7 mouse cellular contexts compared by ENCODE assay signal in the genomic region with DNA sequence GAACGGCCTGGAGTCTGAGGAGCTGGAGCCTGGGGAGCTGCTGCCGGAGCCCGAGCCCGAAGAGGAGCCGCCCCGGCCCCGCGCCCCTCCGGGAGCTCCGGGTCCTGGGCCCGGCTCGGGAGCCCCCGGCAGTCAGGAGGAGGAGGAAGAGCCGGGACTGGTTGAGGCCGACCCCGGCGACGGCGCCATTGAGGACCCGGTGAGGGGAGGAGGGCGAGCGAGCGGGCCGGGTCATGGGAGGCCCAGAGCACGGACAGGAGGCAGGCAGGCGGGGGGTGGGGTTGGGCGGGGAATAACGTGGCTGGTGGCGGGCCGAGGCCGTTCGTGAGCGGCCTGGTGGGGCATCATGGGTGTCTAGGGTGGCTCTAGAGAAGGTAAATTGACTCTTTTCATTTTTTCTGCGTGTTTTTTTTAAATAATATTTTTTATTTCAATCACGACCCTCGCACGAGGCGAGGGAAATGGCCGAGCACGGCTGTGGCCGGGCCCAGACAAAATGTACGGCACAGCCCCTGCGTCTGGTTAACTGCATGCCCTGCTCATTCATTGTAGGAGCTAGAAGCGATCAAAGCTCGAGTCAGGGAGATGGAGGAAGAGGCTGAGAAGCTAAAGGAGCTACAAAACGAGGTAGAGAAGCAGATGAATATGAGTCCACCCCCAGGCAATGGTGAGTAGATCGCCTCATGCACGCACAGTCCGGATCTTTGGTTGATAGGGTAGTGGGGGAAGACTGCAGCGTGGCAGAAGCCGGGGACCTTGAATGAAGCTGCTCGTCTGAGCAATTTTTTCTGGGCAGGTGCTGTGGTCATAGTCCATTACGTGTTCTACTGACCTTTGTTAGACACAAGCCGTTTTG. TPM values are rescaled to one million over a fixed set of nuclear protein-coding genes. Genes with fewer than 3 reads are reported as not detected.
A peak's percentile ranks its signal among the peaks of the same experiment; 100 is the strongest.
DNase-seq lines count a peak whose midpoint lies in the region; ATAC-seq and TF ChIP-seq lines count a peak whose summit lies in the region.

No protein-coding gene starts in this region.

- peak; percentile 37 for ATAC-seq in embryonic facial prominence, embryonic 12.5 days (ENCODE audit: insufficient number of reproducible peaks, insufficient read depth, low FRiP score, low TSS enrichment)
- peak; percentile 78 for ATAC-seq in heart, embryonic 11.5 days (replicated peaks; ENCODE audit: insufficient number of reproducible peaks, low FRiP score, low TSS enrichment)
- peak; percentile 72 for ATAC-seq in kidney, embryonic 15.5 days (replicated peaks; ENCODE audit: low FRiP score)

- TF ChIP-seq CTCF in MEL (IDR thresholded peaks at IDR 0.05 in 2 of 3, conservative IDR thresholded peaks at IDR 0.05 in 1 of 3; ENCODE audit: control insufficient read depth in 1 of 3, insufficient read depth in 1 of 3, low read depth in 2 of 3, low read length in 3 of 3, poor library complexity in 1 of 3, severe bottlenecking in 1 of 3) = no peak

- TF ChIP-seq EP300 in MEL (IDR thresholded peaks at IDR 0.05; ENCODE audit: low read depth in 1 of 2, low read length in 2 of 2) = no peak

- under 1% methylated on average over 53 of the region's 54 CpGs for WGBS in embryonic facial prominence, embryonic 12.5 days
- WGBS in heart, embryonic 11.5 days (ENCODE audit: insufficient replicate concordance) = under 1% methylated on average over 53 of the region's 54 CpGs
- WGBS in kidney, embryonic 15.5 days = under 1% methylated on average over 53 of the region's 54 CpGs

- H3K4me2 ChIP-seq in embryonic facial prominence, embryonic 12.5 days (replicated peaks) = peak overlapping the region; percentile 67
- peak overlapping the region; percentile 79 for H3K4me2 ChIP-seq in heart, embryonic 11.5 days
- H3K4me2 ChIP-seq in kidney, embryonic 15.5 days = peak overlapping the region; percentile 66

- peaks cover 19% of the 10 kb centered on the region for H3K79me2 ChIP-seq in MEL (ENCODE audit: control insufficient read depth, insufficient read depth, low read length, poor library complexity)

- peak overlapping the region; percentile 73 for H3K27ac ChIP-seq in MEL (ENCODE audit: control insufficient read depth, low read depth, low read length)
- H3K27ac ChIP-seq in embryonic facial prominence, embryonic 12.5 days = peak overlapping the region; percentile 95
- H3K27ac ChIP-seq in heart, embryonic 11.5 days (ENCODE audit: low read depth, low read length) = peak overlapping the region; percentile 97
- peak overlapping the region; percentile 96 for H3K27ac ChIP-seq in kidney, embryonic 15.5 days

- H3K27me3 ChIP-seq in MEL (ENCODE audit: control insufficient read depth in 1 of 2, insufficient read depth in 2 of 2, low read length in 2 of 2) = no peaks in the 10 kb centered on the region
- no peaks in the 10 kb centered on the region for H3K27me3 ChIP-seq in embryonic facial prominence, embryonic 12.5 days
- H3K27me3 ChIP-seq in heart, embryonic 11.5 days (ENCODE audit: control insufficient read depth, insufficient read depth, low read length) = no peaks in the 10 kb centered on the region
- no peaks in the 10 kb centered on the region for H3K27me3 ChIP-seq in kidney, embryonic 15.5 days

- H3K4me1 ChIP-seq in MEL (ENCODE audit: control insufficient read depth in 1 of 2, insufficient read depth in 2 of 2, low read length in 2 of 2) = peaks cover 4 to 6% of the 10 kb centered on the region in 2 experiments; a peak in 3 of 4 replicates
- peaks cover 12% of the 10 kb centered on the region; the same call in 1 of the 2 replicates for H3K4me1 ChIP-seq in embryonic facial prominence, embryonic 12.5 days
- H3K4me1 ChIP-seq in heart, embryonic 11.5 days (ENCODE audit: control insufficient read depth, insufficient read depth, low read length) = peaks cover 26% of the 10 kb centered on the region
- peaks cover 38% of the 10 kb centered on the region for H3K4me1 ChIP-seq in kidney, embryonic 15.5 days

- H3K36me3 ChIP-seq in MEL (ENCODE audit: control insufficient read depth in 1 of 2, insufficient read depth in 2 of 2, low read length in 2 of 2) = peaks cover 12 to 14% of the 10 kb centered on the region in 2 experiments
- H3K36me3 ChIP-seq in embryonic facial prominence, embryonic 12.5 days = peaks cover 30% of the 10 kb centered on the region
- peaks cover 18% of the 10 kb centered on the region for H3K36me3 ChIP-seq in heart, embryonic 11.5 days (ENCODE audit: control insufficient read depth, insufficient read depth, low read length)
- peaks cover 42% of the 10 kb centered on the region for H3K36me3 ChIP-seq in kidney, embryonic 15.5 days

- H3K9me3 ChIP-seq in MEL (replicated peaks; ENCODE audit: insufficient read depth, low read length) = no peaks in the 10 kb centered on the region
- no peaks in the 10 kb centered on the region for H3K9me3 ChIP-seq in embryonic facial prominence, embryonic 12.5 days
- H3K9me3 ChIP-seq in heart, embryonic 11.5 days (replicated peaks; ENCODE audit: control insufficient read depth, low read length) = no peaks in the 10 kb centered on the region
- no peaks in the 10 kb centered on the region for H3K9me3 ChIP-seq in kidney, embryonic 15.5 days (replicated peaks)

- no peak for TF ChIP-seq RAD21 in MEL (IDR thresholded peaks at IDR 0.05; ENCODE audit: low read depth, low read length)

- H3K4me3 ChIP-seq in MEL (ENCODE audit: control insufficient read depth in 1 of 2, insufficient read depth in 1 of 2, low read depth in 2 of 2, low read length in 2 of 2) = peak overlapping the region; percentile 74 to 100
- peak overlapping the region; percentile 96 for H3K4me3 ChIP-seq in embryonic facial prominence, embryonic 12.5 days
- H3K4me3 ChIP-seq in heart, embryonic 11.5 days (ENCODE audit: low read depth, low read length) = peak overlapping the region; percentile 96
- peak overlapping the region; percentile 91 for H3K4me3 ChIP-seq in kidney, embryonic 15.5 days (replicated peaks)

- peak overlapping the region; percentile 100 for H3K9ac ChIP-seq in MEL (ENCODE audit: control insufficient read depth, low read depth, low read length, poor library complexity, severe bottlenecking)
- H3K9ac ChIP-seq in embryonic facial prominence, embryonic 12.5 days = peak overlapping the region; percentile 99
- peak overlapping the region; percentile 100 for H3K9ac ChIP-seq in heart, embryonic 11.5 days (ENCODE audit: low read depth, low read length)
- peak overlapping the region; percentile 100 for H3K9ac ChIP-seq in kidney, embryonic 15.5 days

- DNase-seq in A20 (ENCODE audit: low read depth, low spot score) (peak; percentile 67), MEL (ENCODE audit: low read depth, low spot score) (peak; percentile 67)
- DNase-seq in lung, postnatal 10 days = peak; percentile 67
- peak; percentile 74 for DNase-seq in ovary, postnatal 36 days (ENCODE audit: low spot score)

- TF ChIP-seq POLR2A in MEL (IDR thresholded peaks at IDR 0.05; ENCODE audit: control insufficient read depth in 1 of 2, insufficient read depth in 1 of 2, low read depth in 1 of 2, low read length in 2 of 2, poor library complexity in 1 of 2) = peak in 1 of 2 experiments; percentile 44; a peak in 2 of 4 replicates

TF ChIP-seq in MEL, 35 proteins besides CTCF, POLR2A, EP300 and RAD21 (continues in another document):
- TF ChIP-seq NRF1 (IDR thresholded peaks at IDR 0.05; ENCODE audit: insufficient read depth, low read depth, low read length, poor library complexity, severe bottlenecking) = no peak
- TF ChIP-seq RCOR1 (IDR thresholded peaks at IDR 0.05; ENCODE audit: low read depth, low read length) = no peak

RNA-seq across cellular contexts. Expression of a gene that starts 2.2 kb away (rescaled TPM):
- 82.3 and 85.8 TPM in 2 replicates for total RNA-seq in MEL (2012; rRNA removed)
- polyA plus RNA-seq in MEL (2012; ENCODE audit: insufficient read depth in 1 of 2, insufficient read length in 2 of 2, low read depth in 1 of 2, low replicate concordance in 2 of 2, missing spikeins in 1 of 2) = 100 to 1,000 TPM in 1 of 2 experiments, not detected in 1; 393 TPM
- 199 and 201 TPM in 2 replicates for polyA plus RNA-seq in embryonic facial prominence, embryonic 12.5 days (2016; fragmentation: Nextera tagmentation; extraction: Ambion mirVana)
- polyA plus RNA-seq in heart, embryonic 11.5 days (2014; fragmentation: Nextera tagmentation; extraction: Ambion mirVana) = 89.5 and 99.0 TPM in 2 replicates
- polyA plus RNA-seq in kidney, embryonic 15.5 days (2015; fragmentation: Nextera tagmentation; extraction: Ambion mirVana) = 144 and 157 TPM in 2 replicates

RNA-seq across cellular contexts. Expression of a gene that starts 11.3 kb away (rescaled TPM):
- 0.58 and 0.88 TPM in 2 replicates for total RNA-seq in MEL (2012; rRNA removed)
- 1 to 10 TPM in 1 of 2 experiments, not detected in 1; 3.4 TPM for polyA plus RNA-seq in MEL (2012; ENCODE audit: insufficient read depth in 1 of 2, insufficient read length in 2 of 2, low read depth in 1 of 2, low replicate concordance in 2 of 2, missing spikeins in 1 of 2)
- 0.24 TPM in 1 of 2 replicates, not detected in the other for polyA plus RNA-seq in embryonic facial prominence, embryonic 12.5 days (2016; fragmentation: Nextera tagmentation; extraction: Ambion mirVana)
- polyA plus RNA-seq in heart, embryonic 11.5 days (2014; fragmentation: Nextera tagmentation; extraction: Ambion mirVana) = 0.31 TPM in 1 of 2 replicates, not detected in the other
- 0.14 and 0.75 TPM in 2 replicates for polyA plus RNA-seq in kidney, embryonic 15.5 days (2015; fragmentation: Nextera tagmentation; extraction: Ambion mirVana)

RNA-seq across cellular contexts. Expression of a gene that starts 11.3 kb away (rescaled TPM):
- 10.5 and 12.5 TPM in 2 replicates for total RNA-seq in MEL (2012; rRNA removed)
- 10 to 100 TPM in 1 of 2 experiments, not detected in 1; 18.8 TPM for polyA plus RNA-seq in MEL (2012; ENCODE audit: insufficient read depth in 1 of 2, insufficient read length in 2 of 2, low read depth in 1 of 2, low replicate concordance in 2 of 2, missing spikeins in 1 of 2)
- 2.8 and 3.6 TPM in 2 replicates for polyA plus RNA-seq in embryonic facial prominence, embryonic 12.5 days (2016; fragmentation: Nextera tagmentation; extraction: Ambion mirVana)
- 3.3 TPM in 2 replicates for polyA plus RNA-seq in heart, embryonic 11.5 days (2014; fragmentation: Nextera tagmentation; extraction: Ambion mirVana)
- 4.0 and 4.7 TPM in 2 replicates for polyA plus RNA-seq in kidney, embryonic 15.5 days (2015; fragmentation: Nextera tagmentation; extraction: Ambion mirVana)

RNA-seq across cellular contexts. Expression of a gene that starts 17.2 kb away (rescaled TPM):
- total RNA-seq in MEL (2012; rRNA removed) = 0.56 and 0.73 TPM in 2 replicates
- 1 to 10 TPM in 1 of 2 experiments, not detected in 1; 1.2 TPM for polyA plus RNA-seq in MEL (2012; ENCODE audit: insufficient read depth in 1 of 2, insufficient read length in 2 of 2, low read depth in 1 of 2, low replicate concordance in 2 of 2, missing spikeins in 1 of 2)
- polyA plus RNA-seq in embryonic facial prominence, embryonic 12.5 days (2016; fragmentation: Nextera tagmentation; extraction: Ambion mirVana) = 0.56 and 1.3 TPM in 2 replicates
- polyA plus RNA-seq in heart, embryonic 11.5 days (2014; fragmentation: Nextera tagmentation; extraction: Ambion mirVana) = 0.94 and 1.8 TPM in 2 replicates
- 1.9 and 2.2 TPM in 2 replicates for polyA plus RNA-seq in kidney, embryonic 15.5 days (2015; fragmentation: Nextera tagmentation; extraction: Ambion mirVana)

RNA-seq across cellular contexts. Expression of a gene that starts 18.4 kb away (rescaled TPM):
- 0.13 and 0.31 TPM in 2 replicates for total RNA-seq in MEL (2012; rRNA removed)
- polyA plus RNA-seq in MEL (2012; ENCODE audit: insufficient read depth in 1 of 2, insufficient read length in 2 of 2, low read depth in 1 of 2, low replicate concordance in 2 of 2, missing spikeins in 1 of 2) = 1 to 10 TPM in 1 of 2 experiments, not detected in 1; 1.1 TPM
- polyA plus RNA-seq in embryonic facial prominence, embryonic 12.5 days (2016; fragmentation: Nextera tagmentation; extraction: Ambion mirVana) = 114 and 122 TPM in 2 replicates
- polyA plus RNA-seq in heart, embryonic 11.5 days (2014; fragmentation: Nextera tagmentation; extraction: Ambion mirVana) = 26.0 and 28.7 TPM in 2 replicates
- 47.6 and 53.8 TPM in 2 replicates for polyA plus RNA-seq in kidney, embryonic 15.5 days (2015; fragmentation: Nextera tagmentation; extraction: Ambion mirVana)

Comparison
In these comparisons a context has a peak if more than half of its experiments do, and no peak if none do; other contexts are left out.
1. Peak in every context shown above with its lines: DNase-seq, ATAC-seq, H3K4me3 ChIP-seq and H3K27ac ChIP-seq.